Mouse (Mus musculus): ENCODE measurements around the gene Pagr1a. TPM values are rescaled to one million over a fixed set of nuclear protein-coding genes. Genes with fewer than 3 reads are reported as not detected.
A peak's percentile ranks its signal among the peaks of the same experiment; 100 is the strongest.

Gene Pagr1a
- total RNA-seq, 1 experiment: 32.3 TPM

DNA sequence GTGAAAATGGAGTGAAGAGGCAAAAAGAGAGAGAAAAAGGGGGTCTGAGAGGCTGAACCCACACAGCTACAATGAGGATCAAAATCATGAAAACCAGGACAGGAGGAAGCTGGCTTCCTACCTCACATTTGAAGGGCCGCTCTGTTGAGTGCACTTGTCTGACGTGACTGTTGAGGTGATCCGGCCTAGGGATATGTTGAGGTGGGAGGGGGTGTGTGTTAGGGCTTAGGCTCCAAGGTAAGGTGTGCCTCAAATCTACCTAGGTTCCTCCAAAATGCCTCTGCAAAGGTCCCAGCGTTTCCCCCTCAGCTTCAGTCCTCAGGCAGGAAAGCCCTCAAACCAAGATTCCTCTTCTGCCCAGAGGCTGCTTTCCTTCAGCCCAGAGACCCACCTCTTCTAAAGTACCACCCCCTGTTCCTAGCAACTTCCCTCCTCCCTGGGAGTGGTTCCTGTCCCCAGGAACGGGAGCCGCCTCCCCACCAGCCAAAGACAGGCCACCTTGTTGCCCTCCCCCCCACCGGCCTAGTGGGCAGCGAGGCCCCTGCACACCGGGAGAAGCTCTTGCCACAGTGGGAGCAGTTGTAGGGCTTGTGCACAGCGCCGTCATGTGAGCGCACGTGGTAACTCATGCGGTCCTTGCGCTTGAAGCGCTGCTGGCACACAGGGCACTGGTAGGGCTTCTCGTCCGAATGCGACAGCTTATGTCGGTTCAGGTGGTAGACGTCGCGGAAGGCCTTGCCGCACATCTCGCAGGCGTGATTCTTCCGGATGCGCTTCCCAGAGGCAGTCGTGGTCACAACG, 7.8 kb upstream of the Pagr1a start:
- peaks cover 9 to 11% of the 10 kb centered on the region in 2 experiments; a peak in 2 of 4 replicates for H3K4me1 ChIP-seq (ENCODE audit: control insufficient read depth in 2 of 2, insufficient read depth in 2 of 2, low read length in 2 of 2, poor library complexity in 1 of 2)
- H3K9ac ChIP-seq (ENCODE audit: insufficient read depth, low read depth, low read length, poor library complexity, severe bottlenecking): peak overlapping the region; percentile 90
- H3K4me3 ChIP-seq (ENCODE audit: insufficient read depth in 1 of 2, low read depth in 1 of 2, low read length in 2 of 2, poor library complexity in 1 of 2, severe bottlenecking in 1 of 2): peak overlapping the region; percentile 87 to 89
- in situ Hi-C loops (cut with MboI; ENCODE audit: low sequenced_read_pairs in 2 of 2, unreplicated experiment in 2 of 2): no loop called here
- peak overlapping the region; percentile 99 for H3K27ac ChIP-seq (ENCODE audit: insufficient read depth, low read depth, low read length, poor library complexity, severe bottlenecking)
- DNase-seq (ENCODE audit: low read depth, low spot score): no peak
- TF ChIP-seq HCFC1 (IDR thresholded peaks at IDR 0.05; ENCODE audit: borderline replicate concordance, insufficient read depth, low read length) (0 out of 2 replicates have a peak, but pooled peaks have one; percentile 12), MAFK (IDR thresholded peaks at IDR 0.05; ENCODE audit: insufficient read depth, low read depth, low read length) (no peak)
- peaks cover 48% of the 10 kb centered on the region for H3K36me3 ChIP-seq (ENCODE audit: control insufficient read depth, insufficient read depth, low read length, poor library complexity, severe bottlenecking)
- H3K9me3 ChIP-seq (ENCODE audit: control insufficient read depth, insufficient read depth, low read depth, low read length): no peaks in the 10 kb centered on the region

GRCm38 (mm10) chr7:127023896-127024690, 6.9 kb upstream of the Pagr1a start:
- peak overlapping the region; percentile 87 to 89 for H3K4me3 ChIP-seq (ENCODE audit: insufficient read depth in 1 of 2, low read depth in 1 of 2, low read length in 2 of 2, poor library complexity in 1 of 2, severe bottlenecking in 1 of 2)
- in situ Hi-C loops (cut with MboI; ENCODE audit: low sequenced_read_pairs in 2 of 2, unreplicated experiment in 2 of 2): no loop called here
- peaks cover 47% of the 10 kb centered on the region for H3K36me3 ChIP-seq (ENCODE audit: control insufficient read depth, insufficient read depth, low read length, poor library complexity, severe bottlenecking)
- TF ChIP-seq HCFC1 (IDR thresholded peaks at IDR 0.05; ENCODE audit: borderline replicate concordance, insufficient read depth, low read length): no peak
- TF ChIP-seq MAFK (IDR thresholded peaks at IDR 0.05; ENCODE audit: insufficient read depth, low read depth, low read length): 0 out of 2 replicates have a peak, but pooled peaks have one; percentile 44
- TF ChIP-seq ZNF384 (IDR thresholded peaks at IDR 0.05; ENCODE audit: low read depth, low read length): no peak
- no peak for TF ChIP-seq ZC3H11A (IDR thresholded peaks at IDR 0.05; ENCODE audit: borderline replicate concordance, low read depth, low read length)
- H3K27ac ChIP-seq (ENCODE audit: insufficient read depth, low read depth, low read length, poor library complexity, severe bottlenecking): peak overlapping the region; percentile 99; the same call in 1 of the 2 replicates
- no peak for DNase-seq (ENCODE audit: low read depth, low spot score)
- H3K4me1 ChIP-seq (ENCODE audit: control insufficient read depth in 2 of 2, insufficient read depth in 2 of 2, low read length in 2 of 2, poor library complexity in 1 of 2): peaks cover 9 to 11% of the 10 kb centered on the region in 2 experiments; a peak in 2 of 4 replicates
- peak overlapping the region; percentile 90 for H3K9ac ChIP-seq (ENCODE audit: insufficient read depth, low read depth, low read length, poor library complexity, severe bottlenecking)
- H3K9me3 ChIP-seq (ENCODE audit: control insufficient read depth, insufficient read depth, low read depth, low read length): no peaks in the 10 kb centered on the region

GRCm38 (mm10) chr7:127023272-127023691, 6.1 kb upstream of the Pagr1a start:
- no peak for DNase-seq (ENCODE audit: low read depth, low spot score)
- TF ChIP-seq ZNF384 (IDR thresholded peaks at IDR 0.05; ENCODE audit: low read depth, low read length) (no peak), HCFC1 (IDR thresholded peaks at IDR 0.05; ENCODE audit: borderline replicate concordance, insufficient read depth, low read length) (no peak), ZC3H11A (IDR thresholded peaks at IDR 0.05; ENCODE audit: borderline replicate concordance, low read depth, low read length) (no peak), CHD2 (IDR thresholded peaks at IDR 0.05; ENCODE audit: low read depth, low read length) (no peak), MAFK (IDR thresholded peaks at IDR 0.05; ENCODE audit: insufficient read depth, low read depth, low read length) (no peak)
- Histone ChIP-seq H3K9me3 (ENCODE audit: control insufficient read depth, insufficient read depth, low read depth, low read length) (no peaks in the 10 kb centered on the region), H3K27ac (ENCODE audit: insufficient read depth, low read depth, low read length, poor library complexity, severe bottlenecking) (no peak overlapping the region), H3K4me1 (ENCODE audit: control insufficient read depth in 2 of 2, insufficient read depth in 2 of 2, low read length in 2 of 2, poor library complexity in 1 of 2) (peaks cover 7 to 11% of the 10 kb centered on the region in 2 experiments; a peak in 2 of 4 replicates), H3K9ac (ENCODE audit: insufficient read depth, low read depth, low read length, poor library complexity, severe bottlenecking) (peak overlapping the region; percentile 90), H3K36me3 (ENCODE audit: control insufficient read depth, insufficient read depth, low read length, poor library complexity, severe bottlenecking) (peaks cover 43% of the 10 kb centered on the region), H3K4me3 (ENCODE audit: insufficient read depth in 1 of 2, low read depth in 1 of 2, low read length in 2 of 2, poor library complexity in 1 of 2, severe bottlenecking in 1 of 2) (peak overlapping the region in 1 of 2 experiments; percentile 87; a peak in 3 of 4 replicates)
- in situ Hi-C loops (cut with MboI; ENCODE audit: low sequenced_read_pairs in 2 of 2, unreplicated experiment in 2 of 2): no loop called here

GRCm38 (mm10) chr7:127022528-127023271, 5.5 kb upstream of the Pagr1a start:
- in situ Hi-C loops (cut with MboI; ENCODE audit: low sequenced_read_pairs in 2 of 2, unreplicated experiment in 2 of 2): no loop called here
- Histone ChIP-seq H3K27ac (ENCODE audit: insufficient read depth, low read depth, low read length, poor library complexity, severe bottlenecking) (peak overlapping the region; percentile 24), H3K9me3 (ENCODE audit: control insufficient read depth, insufficient read depth, low read depth, low read length) (no peaks in the 10 kb centered on the region), H3K36me3 (ENCODE audit: control insufficient read depth, insufficient read depth, low read length, poor library complexity, severe bottlenecking) (peaks cover 37% of the 10 kb centered on the region), H3K9ac (ENCODE audit: insufficient read depth, low read depth, low read length, poor library complexity, severe bottlenecking) (peak overlapping the region; percentile 90), H3K4me1 (ENCODE audit: control insufficient read depth in 2 of 2, insufficient read depth in 2 of 2, low read length in 2 of 2, poor library complexity in 1 of 2) (peaks cover 5 to 11% of the 10 kb centered on the region in 2 experiments; a peak in 2 of 4 replicates), H3K4me3 (ENCODE audit: insufficient read depth in 1 of 2, low read depth in 1 of 2, low read length in 2 of 2, poor library complexity in 1 of 2, severe bottlenecking in 1 of 2) (peak overlapping the region in 1 of 2 experiments; percentile 87; a peak in 3 of 4 replicates)
- DNase-seq (ENCODE audit: low read depth, low spot score): no peak
- no peak for TF ChIP-seq ZC3H11A (IDR thresholded peaks at IDR 0.05; ENCODE audit: borderline replicate concordance, low read depth, low read length)
- no peak for TF ChIP-seq HCFC1 (IDR thresholded peaks at IDR 0.05; ENCODE audit: borderline replicate concordance, insufficient read depth, low read length)
- no peak for TF ChIP-seq CHD2 (IDR thresholded peaks at IDR 0.05; ENCODE audit: low read depth, low read length)
- no peak for TF ChIP-seq ZNF384 (IDR thresholded peaks at IDR 0.05; ENCODE audit: low read depth, low read length)
- TF ChIP-seq MAFK (IDR thresholded peaks at IDR 0.05; ENCODE audit: insufficient read depth, low read depth, low read length): no peak

Measured in ES-E14 (cell line).